Mouse (Mus musculus) brain, embryonic 14.5 days (tissue): ENCODE results near the gene Rasgrf2.

Experiments used
- CTCF ChIP-seq: fragments of 200-500 bp; IDR thresholded peaks from 2 replicates; pipeline ENCODE4 v1.5.1; 2012; ENCODE audit warnings: inconsistent platforms, mild to moderate bottlenecking, moderate library complexity, borderline replicate concordance; ENCODE audit not compliant: insufficient read depth, insufficient read length; ENCODE audit errors: extremely low read depth
- POLR2A ChIP-seq: fragments of 200-500 bp; IDR thresholded peaks from 2 replicates; pipeline ENCODE4 v1.6.1; 2012; ENCODE audit warnings: mild to moderate bottlenecking, inconsistent platforms, borderline replicate concordance; ENCODE audit not compliant: poor library complexity, insufficient read depth, insufficient read length, severe bottlenecking; ENCODE audit errors: extremely low read depth

DNA sequence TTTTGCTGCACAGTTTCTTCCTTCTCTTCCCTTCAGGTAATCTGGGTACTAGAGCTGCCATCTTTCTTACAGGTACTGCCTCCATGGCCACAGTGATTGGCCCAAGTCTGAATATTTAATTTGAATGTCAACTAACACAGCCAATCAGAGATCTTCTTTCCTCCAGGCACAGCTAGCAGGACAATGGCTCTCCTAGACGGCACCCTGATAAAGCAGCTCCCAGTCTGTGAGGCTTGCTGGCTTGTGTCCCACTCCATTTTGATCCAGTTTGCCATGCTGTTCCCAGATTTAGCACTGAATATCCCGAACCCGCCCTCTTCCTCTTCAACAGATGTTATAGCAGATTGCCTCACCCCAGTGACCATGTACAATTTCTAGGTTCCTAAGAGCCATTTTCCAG, 19.1 kb upstream of the Rasgrf2 start:
- TF ChIP-seq CTCF (no peak), POLR2A (no peak)
